In the genomic region with DNA sequence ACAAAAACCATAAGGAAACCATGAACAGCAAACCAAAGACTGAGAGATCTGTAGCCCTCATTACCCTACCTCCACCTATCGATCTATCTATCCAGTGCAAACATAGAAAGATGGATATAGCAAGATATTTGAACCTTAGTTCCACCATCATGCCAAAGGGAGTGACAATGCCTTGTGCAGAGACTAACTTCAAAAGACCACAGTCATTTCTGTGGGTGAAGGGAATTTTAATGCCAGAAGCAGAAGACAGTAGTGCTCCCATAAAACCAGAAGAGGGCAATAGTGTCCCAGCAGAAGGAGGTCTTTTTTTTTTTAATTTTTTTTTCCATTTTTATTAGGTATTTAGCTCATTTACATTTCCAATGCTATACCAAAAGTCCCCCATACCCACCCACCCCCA, we compare ENCODE assay signal across 9 mouse cellular contexts.
A peak's percentile ranks its signal among the peaks of the same experiment; 100 is the strongest.
DNase-seq lines count a peak whose midpoint lies in the region; ATAC-seq and TF ChIP-seq lines count a peak whose summit lies in the region.
"Had no signal": no experiment of that assay in that cellular context is flagged by ENCODE, and none has a peak within 500 bp of the region (broad histone marks: within the 10 kb centered on the region; RNA-seq: fewer than 3 reads in every experiment).

No protein-coding gene starts in this region.

- no peaks in the 10 kb centered on the region for H3K9me3 ChIP-seq in heart, postnatal 0 days (replicated peaks; ENCODE audit: control insufficient read depth, low read length)
- H3K9me3 ChIP-seq in heart, embryonic 12.5 days (replicated peaks) = no peaks in the 10 kb centered on the region
- H3K9me3 ChIP-seq in midbrain, embryonic 14.5 days (ENCODE audit: control insufficient read depth, low read length) = no peaks in the 10 kb centered on the region
- no peaks in the 10 kb centered on the region for H3K9me3 ChIP-seq in midbrain, embryonic 13.5 days

- no peak overlapping the region for H3K9ac ChIP-seq in heart, postnatal 0 days (replicated peaks; ENCODE audit: low read depth, low read length)
- no peak overlapping the region for H3K9ac ChIP-seq in heart, embryonic 12.5 days
- H3K9ac ChIP-seq in midbrain, embryonic 14.5 days (replicated peaks; ENCODE audit: low read length) = no peak overlapping the region
- H3K9ac ChIP-seq in midbrain, embryonic 13.5 days (replicated peaks) = no peak overlapping the region

- H3K27me3 ChIP-seq in heart, postnatal 0 days (ENCODE audit: control insufficient read depth, insufficient read depth, low read length) = no peaks in the 10 kb centered on the region
- no peaks in the 10 kb centered on the region for H3K27me3 ChIP-seq in heart, embryonic 12.5 days (replicated peaks)
- no peaks in the 10 kb centered on the region for H3K27me3 ChIP-seq in midbrain, embryonic 14.5 days (ENCODE audit: control insufficient read depth, insufficient read depth, low read length)
- H3K27me3 ChIP-seq in midbrain, embryonic 13.5 days = no peaks in the 10 kb centered on the region

- TF ChIP-seq EP300 in heart, postnatal 0 days (IDR thresholded peaks at IDR 0.05; ENCODE audit: low read depth) = no peak

- no peak overlapping the region for H3K27ac ChIP-seq in heart, postnatal 0 days (ENCODE audit: low read depth)
- no peak overlapping the region for H3K27ac ChIP-seq in heart, embryonic 12.5 days (ENCODE audit: poor library complexity, severe bottlenecking)
- no peak overlapping the region for H3K27ac ChIP-seq in midbrain, embryonic 14.5 days (replicated peaks; ENCODE audit: low read depth, low read length)
- H3K27ac ChIP-seq in midbrain, embryonic 13.5 days = no peak overlapping the region
- no peak overlapping the region for H3K27ac ChIP-seq in cortical plate, adult 2 months (ENCODE audit: insufficient read depth, low read length)

- TF ChIP-seq POLR2A in cortical plate, adult 2 months (IDR thresholded peaks at IDR 0.05; ENCODE audit: extremely low read depth, insufficient read depth, low read length) = no peak

- no peaks in the 10 kb centered on the region for H3K36me3 ChIP-seq in heart, postnatal 0 days (replicated peaks; ENCODE audit: control insufficient read depth, insufficient read depth, low read length)
- H3K36me3 ChIP-seq in heart, embryonic 12.5 days = no peaks in the 10 kb centered on the region
- no peaks in the 10 kb centered on the region for H3K36me3 ChIP-seq in midbrain, embryonic 14.5 days (ENCODE audit: control insufficient read depth, insufficient read depth, low read length)
- no peaks in the 10 kb centered on the region for H3K36me3 ChIP-seq in midbrain, embryonic 13.5 days

- no peak overlapping the region for H3K4me3 ChIP-seq in heart, postnatal 0 days (ENCODE audit: low read depth, low read length)
- H3K4me3 ChIP-seq in heart, embryonic 12.5 days = no peak overlapping the region
- no peak overlapping the region for H3K4me3 ChIP-seq in midbrain, embryonic 14.5 days (replicated peaks; ENCODE audit: low read depth, low read length)
- no peak overlapping the region for H3K4me3 ChIP-seq in midbrain, embryonic 13.5 days (replicated peaks)
- no peak overlapping the region for H3K4me3 ChIP-seq in cortical plate, adult 2 months (ENCODE audit: insufficient read depth, low read length)
- H3K4me3 ChIP-seq: myocyte had no signal

- H3K4me1 ChIP-seq in heart, postnatal 0 days (ENCODE audit: control insufficient read depth, insufficient read depth) = no peaks in the 10 kb centered on the region
- H3K4me1 ChIP-seq in heart, embryonic 12.5 days (replicated peaks) = no peaks in the 10 kb centered on the region
- no peaks in the 10 kb centered on the region for H3K4me1 ChIP-seq in midbrain, embryonic 14.5 days (ENCODE audit: control insufficient read depth, insufficient read depth, low read length)
- H3K4me1 ChIP-seq in midbrain, embryonic 13.5 days (replicated peaks) = no peaks in the 10 kb centered on the region
- no peaks in the 10 kb centered on the region for H3K4me1 ChIP-seq in cortical plate, adult 2 months (ENCODE audit: control insufficient read depth, insufficient read depth, low read length)

- ATAC-seq in heart, postnatal 0 days (ENCODE audit: insufficient read depth, low read depth) = no peak
- ATAC-seq in heart, embryonic 12.5 days (ENCODE audit: insufficient number of reproducible peaks, low FRiP score) = no peak
- ATAC-seq in midbrain, embryonic 14.5 days (ENCODE audit: low FRiP score, low TSS enrichment) = no peak; the same call in 1 of the 2 replicates
- ATAC-seq in midbrain, embryonic 13.5 days = no peak
- ATAC-seq: inflammation-experienced regulatory T-cells, adult 6 months had no signal

- peak; percentile 47 for TF ChIP-seq CTCF in heart, postnatal 0 days (IDR thresholded peaks at IDR 0.05; ENCODE audit: low read depth)
- peak; percentile 42; the same call in 1 of the 2 replicates for TF ChIP-seq CTCF in cortical plate, adult 2 months (IDR thresholded peaks at IDR 0.05; ENCODE audit: extremely low read depth, insufficient read depth, low read length)

- H3K4me2 ChIP-seq in heart, postnatal 0 days (ENCODE audit: low read depth, low read length) = no peak overlapping the region
- no peak overlapping the region for H3K4me2 ChIP-seq in heart, embryonic 12.5 days
- H3K4me2 ChIP-seq in midbrain, embryonic 14.5 days (ENCODE audit: low read length) = no peak overlapping the region
- H3K4me2 ChIP-seq in midbrain, embryonic 13.5 days (replicated peaks) = no peak overlapping the region

- 28% methylated on average over 1 of the region's 1 CpGs for WGBS in heart, postnatal 0 days
- WGBS in heart, embryonic 12.5 days = 27% methylated on average over 1 of the region's 1 CpGs
- WGBS in midbrain, embryonic 14.5 days = 49% methylated on average over 1 of the region's 1 CpGs
- WGBS in midbrain, embryonic 13.5 days = 50% methylated on average over 1 of the region's 1 CpGs

- no peak for DNase-seq in heart, postnatal 0 days (ENCODE audit: low spot score)
- DNase-seq in midbrain, embryonic 14.5 days = peak; percentile 65
- no peak for DNase-seq in thymus, postnatal 25 days
- DNase-seq in urinary bladder, postnatal 25 days (ENCODE audit: low spot score) = no peak
